Mouse (Mus musculus) B cell, adult 2 months (primary cell): ENCODE results near the gene Tgfb1.

ENCODE experiments used
- DNase-seq, 2 experiments: peaks; one replicate each; pipeline ENCODE4 v3.0.0; 2022

The Tgfb1 gene

DNA sequence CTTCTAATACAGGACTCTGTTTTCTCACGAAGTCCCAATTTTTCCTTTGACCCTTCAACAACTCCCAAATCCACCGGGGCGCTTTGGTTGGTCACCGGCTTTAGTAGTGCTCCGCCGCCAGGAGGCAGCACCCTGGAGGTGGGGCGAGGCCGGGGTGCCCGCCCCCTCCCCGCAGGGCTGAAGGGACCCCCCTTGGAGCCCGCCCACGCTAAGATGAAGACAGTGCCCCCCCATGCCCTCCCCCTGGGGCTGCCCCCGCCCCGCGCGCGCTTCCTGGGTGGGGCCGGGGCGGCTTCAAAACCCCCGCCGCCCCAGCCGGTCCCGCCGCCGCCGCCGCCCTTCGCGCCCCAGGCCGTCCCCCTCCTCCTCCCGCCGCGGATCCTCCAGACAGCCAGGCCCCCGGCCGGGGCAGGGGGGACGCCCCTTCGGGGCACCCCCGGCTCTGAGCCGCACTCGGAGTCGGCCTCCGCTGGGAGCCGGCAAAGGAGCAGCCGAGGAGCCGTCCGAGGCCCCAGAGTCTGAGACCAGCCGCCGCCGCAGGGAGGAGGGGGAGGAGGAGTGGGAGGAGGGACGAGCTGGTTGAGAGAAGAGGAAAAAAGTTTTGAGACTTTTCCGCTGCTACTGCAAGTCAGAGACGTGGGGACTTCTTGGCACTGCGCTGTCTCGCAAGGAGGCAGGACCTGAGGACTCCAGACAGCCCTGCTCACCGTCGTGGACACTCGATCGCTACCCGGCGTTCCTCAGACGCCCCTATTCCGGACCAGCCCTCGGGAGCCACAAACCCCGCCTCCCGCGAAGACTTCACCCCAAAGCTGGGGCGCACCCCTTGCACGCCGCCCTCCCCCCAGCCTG is at the start of gene Tgfb1:
Gene Tgfb1, plus strand, starts transcription at position 323 of the 852 bp plus-strand sequence.
- peak; percentile 90 to 91 for DNase-seq

DNA sequence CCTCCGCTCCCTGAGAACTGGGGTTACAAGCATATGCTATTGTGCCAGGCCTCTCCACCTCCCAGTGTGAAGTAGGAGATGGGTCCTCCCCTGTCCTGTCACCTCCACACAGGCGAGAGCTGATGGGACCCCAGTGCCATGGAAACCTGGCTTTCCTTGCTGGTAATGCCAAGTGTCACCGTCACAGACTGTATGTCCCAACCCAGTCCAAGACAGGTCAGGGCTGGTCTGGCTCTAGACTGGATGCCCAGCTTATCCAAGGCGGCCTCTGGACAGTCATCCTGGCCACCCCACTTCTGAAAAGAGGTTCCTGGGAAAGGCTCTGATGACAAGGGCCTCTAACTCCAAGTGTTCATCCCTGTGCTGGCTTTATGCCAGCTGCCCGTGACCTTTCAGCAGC is 49.7 kb upstream of the Tgfb1 start:
- DNase-seq: no peak

DNA sequence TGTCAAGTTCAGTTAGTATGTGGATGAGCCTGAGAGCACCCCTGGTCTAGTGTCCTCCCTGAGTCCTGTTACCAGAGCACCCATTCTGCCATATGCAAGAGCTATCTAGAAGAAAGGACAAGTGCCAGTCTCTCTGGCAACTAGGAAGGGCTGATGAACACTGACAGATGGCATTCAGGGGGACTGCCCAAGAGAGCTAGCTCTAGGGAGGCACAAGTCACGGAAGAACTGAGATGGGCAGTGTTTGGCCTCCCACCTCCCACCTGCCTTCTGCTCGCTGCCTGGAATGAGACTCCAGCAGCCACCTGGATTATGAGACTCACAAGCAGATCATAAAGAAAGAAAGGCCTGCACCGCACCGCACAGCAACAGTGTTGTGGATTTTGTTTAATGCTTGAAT is 47.0 kb upstream of the Tgfb1 start:
- DNase-seq: no peak

DNA sequence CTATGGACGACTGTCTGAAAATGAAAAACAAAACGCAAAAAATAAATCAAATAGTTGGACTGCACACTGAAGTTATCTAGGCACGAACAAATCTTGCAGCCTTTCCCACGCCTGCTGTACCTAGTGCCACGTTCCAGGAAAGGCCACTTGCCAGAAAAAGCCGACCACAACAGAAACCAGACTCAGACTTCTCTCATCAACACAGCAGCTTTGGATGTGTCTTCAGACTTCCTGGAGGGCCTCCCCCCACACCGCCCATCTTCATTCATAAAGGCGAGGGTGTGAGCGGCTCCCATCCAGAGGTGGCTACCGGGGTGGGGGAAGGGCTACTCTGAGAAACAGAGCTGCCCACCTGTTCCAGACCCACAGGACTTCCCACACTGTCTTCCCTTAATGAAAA is 42.7 kb upstream of the Tgfb1 start:
- peak in 1 of 2 experiments; percentile 36 for DNase-seq

DNA sequence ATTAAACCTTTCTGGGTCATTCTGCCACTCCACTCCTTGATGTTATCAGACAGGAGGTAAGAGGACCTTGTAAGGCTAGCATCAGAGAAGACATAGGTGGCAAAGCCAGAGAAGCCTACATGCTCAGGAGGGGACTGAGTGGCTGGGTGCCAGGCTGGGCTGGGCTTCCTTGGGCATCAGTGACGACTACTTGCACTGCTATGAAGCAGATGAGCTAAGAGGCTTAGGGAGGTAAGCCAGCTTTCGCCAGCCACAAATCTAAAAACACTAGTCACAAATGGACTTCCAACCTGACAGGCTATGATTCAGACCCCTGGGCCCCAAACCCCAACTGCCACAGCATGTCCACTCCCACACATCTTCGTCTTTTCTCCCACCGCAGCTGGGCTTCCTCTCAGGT is 42.2 kb upstream of the Tgfb1 start:
- no peak for DNase-seq

DNA sequence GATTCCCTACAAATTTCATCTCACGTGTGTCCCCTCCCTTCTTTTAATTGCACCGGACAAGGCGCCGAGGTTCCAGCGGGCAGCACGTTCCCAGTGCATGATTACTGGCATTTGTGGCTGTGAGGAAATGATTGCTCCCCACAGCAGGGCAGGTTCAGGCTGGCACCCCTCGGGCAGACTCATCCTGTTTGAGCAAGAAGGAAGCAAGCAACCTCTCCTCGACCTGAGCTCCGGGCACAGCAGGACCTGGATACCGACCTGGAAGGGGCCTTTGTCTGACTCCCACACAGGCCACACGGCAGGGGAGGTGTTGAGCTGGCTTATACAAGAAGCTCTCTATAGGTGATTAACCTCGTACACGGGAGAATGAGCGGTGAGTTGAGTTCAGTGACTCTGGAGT is 41.7 kb upstream of the Tgfb1 start:
- DNase-seq: no peak

DNA sequence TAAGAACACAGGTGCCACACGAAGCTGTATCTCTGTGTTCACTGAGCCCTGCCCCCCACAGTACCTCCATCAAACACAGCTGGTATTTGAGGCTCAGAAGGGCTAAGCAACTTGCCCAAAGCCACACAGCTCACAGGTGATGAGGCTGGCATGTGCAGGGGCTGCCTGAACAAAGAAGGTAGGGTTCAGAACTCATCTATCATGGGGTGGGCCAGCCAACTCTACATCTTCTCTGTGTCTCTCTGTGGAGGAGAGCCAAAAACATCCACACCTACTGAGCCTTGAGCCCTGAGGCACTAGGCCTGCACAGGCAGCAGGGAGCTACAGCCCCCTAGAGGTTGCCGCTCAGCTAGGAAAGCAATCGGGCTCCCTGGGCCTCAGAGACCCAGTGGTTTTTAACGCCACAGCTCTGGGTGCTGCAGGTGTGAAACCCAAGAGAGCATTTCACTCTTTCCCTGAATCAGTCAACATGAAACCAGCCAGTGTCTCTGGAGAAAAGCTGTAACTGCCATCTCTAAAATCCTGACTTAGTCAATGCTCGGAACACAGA is 39.2 kb upstream of the Tgfb1 start:
- peak; percentile 67 to 70 for DNase-seq

DNA sequence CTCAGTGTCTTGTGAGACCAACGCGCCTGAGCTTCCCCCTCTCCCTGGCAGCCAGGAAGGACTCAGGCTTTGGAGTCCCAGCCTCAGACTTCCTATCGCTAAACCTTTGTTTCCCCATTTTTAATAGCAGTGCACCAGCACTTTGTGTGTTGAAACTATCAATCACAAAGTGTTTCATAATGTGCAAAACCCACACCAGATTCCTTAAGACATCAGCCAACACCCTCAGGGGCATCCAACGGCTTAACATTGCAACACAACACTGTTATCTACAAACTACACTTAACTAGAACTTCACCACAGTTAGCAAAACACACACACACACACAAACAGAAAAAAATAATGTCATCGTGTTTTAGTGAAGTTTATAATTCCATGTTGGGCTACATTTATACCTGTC is 37.0 kb upstream of the Tgfb1 start:
- DNase-seq: no peak

DNA sequence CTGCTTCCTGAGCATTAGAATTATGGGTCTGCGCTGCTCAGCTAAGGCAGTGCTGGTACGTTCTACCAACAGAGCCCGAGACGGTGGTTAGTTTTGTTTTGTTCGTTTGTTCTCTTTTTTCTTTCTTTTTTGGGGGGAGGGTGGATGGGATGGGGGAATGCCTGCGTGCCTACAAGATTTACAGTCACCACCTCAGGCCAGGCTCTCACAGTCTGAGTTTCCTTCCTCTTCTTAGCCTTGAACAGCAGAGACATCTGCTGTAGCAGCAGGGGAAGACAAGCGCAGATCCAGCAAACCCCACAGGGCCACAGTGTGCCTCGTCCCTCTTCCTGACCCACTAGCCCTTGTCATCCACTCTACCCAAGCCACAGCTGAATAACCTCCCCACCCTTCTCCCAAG is 35.5 kb upstream of the Tgfb1 start:
- peak; percentile 71 to 76 for DNase-seq

DNA sequence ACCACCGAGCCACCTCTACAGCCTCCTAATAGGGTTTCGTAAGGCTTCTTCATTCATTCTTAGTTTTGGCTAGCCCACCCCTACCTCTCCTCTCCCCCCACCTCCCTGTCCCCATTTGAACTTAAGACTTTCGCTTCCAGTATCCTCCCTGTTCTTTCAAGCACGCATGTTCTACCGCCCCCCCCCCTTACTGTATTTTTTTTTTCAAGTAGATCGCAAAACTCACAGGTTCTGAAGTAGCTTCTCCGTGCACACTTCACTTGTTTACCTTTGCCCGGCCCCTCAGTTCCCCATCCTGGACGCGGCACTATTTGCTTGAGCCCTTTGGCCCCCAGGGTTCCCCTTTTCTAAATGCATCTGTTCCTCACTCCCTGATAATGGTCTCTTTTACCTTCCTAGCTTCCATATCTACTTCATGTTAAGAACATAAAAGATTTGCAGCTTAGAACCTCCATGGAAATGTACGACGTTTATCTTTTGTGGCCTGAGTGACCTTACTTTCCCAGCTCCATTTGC is 34.5 kb upstream of the Tgfb1 start:
- DNase-seq: peak; percentile 53 to 64

DNA sequence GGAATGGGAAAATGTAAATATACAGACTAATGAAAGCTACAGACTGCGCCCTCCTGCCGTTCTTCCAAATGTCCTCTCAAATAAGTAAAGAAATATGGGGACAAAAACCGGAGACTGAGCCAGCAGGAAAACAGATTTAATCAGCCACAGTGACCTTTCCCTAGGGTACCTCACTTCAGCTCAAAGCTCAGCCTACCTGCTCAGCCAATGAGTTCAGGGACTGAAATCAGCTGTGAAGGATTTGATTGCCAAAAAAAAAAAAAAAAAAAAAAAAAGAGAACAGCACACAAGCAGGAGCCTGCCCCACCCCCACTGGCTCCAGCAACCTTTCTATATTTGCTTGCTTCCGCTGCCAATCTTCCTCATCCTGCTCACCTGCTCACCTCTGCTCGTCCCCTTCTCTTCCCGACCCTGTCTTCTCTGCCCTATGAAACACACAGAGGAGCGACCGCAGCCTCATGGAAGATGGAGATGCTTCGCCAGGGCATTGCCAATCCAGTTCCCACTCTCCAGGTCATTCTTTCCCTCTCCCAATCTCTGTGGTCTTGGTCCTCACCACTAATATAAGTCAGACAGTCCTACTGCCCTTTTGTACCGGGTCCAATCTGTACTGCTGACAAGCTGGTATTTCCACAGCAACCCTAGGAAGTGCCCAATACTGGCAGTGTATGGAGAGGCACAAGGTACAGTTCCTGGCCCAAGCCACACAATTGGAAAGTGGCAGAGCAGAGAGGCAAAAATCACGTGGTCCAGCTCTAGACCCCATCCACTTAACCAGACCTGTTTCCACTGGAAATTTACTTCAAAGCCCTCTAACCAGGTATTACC is 31.0 kb upstream of the Tgfb1 start:
- no peak for DNase-seq

DNA sequence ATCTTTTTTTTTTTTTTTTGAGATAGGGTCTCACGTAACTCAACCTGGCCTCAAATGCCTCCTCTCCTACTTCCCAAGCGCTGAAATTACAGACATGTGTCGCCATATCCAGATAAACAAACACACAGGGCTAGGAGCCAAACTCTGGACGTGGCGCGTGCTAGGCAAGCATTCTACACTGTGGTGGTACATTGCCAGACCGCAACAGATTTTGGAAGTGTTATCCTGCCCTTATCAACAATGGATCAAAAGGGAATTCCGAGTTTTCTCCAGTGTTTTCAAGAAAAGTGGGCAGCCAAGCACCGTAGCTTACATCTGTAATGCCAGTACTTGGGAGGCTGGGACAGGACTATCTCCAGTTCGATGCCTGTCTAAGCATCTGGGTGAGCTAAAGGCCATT is 29.0 kb upstream of the Tgfb1 start:
- no peak for DNase-seq

DNA sequence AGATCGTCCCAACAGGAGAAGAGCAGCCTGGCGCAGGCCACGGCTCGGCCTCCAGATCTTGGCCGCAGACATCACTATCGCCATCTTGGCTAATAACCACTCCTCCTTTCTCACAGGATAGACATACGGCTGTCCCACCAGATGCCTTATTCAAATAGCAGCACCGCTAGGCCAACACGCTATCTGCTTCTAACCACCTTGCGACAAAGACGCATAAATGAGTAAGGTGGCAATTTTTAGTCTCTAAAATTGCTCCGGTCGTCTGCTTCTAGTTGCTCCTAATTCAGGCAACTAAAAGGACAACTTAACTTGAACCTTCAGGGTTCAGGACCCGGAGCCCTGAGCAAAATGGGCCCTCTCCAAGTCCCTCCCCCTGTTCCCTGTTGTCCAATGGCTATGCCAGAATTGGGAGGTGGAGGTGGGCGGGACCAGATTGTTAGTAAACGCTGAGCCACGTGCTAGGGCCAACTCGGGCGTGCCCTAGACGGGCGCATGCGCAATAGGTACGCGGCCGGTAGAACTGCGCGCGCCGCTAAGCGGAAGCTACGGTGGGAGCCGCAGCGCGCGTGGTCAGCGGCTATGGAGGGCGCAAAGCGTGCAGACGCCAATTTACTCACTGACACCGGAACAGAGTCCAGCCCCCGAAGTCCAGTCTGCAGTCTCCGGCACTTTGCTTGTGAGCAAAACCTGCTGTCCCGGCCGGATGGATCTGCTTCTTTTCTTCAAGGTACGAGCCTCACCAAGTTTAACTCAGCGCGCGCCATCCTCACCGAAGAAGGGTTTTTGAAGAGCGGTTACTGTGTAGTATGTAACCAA is 27.9 kb upstream of the Tgfb1 start, which contains the start of the genes Bckdha and Exosc5:
Gene Bckdha, minus strand, starts transcription at position 325 of the 816 bp plus-strand sequence.
Gene Exosc5, plus strand, starts transcription at position 508 of the 816 bp plus-strand sequence.
- peak; percentile 97 to 98 for DNase-seq

DNA sequence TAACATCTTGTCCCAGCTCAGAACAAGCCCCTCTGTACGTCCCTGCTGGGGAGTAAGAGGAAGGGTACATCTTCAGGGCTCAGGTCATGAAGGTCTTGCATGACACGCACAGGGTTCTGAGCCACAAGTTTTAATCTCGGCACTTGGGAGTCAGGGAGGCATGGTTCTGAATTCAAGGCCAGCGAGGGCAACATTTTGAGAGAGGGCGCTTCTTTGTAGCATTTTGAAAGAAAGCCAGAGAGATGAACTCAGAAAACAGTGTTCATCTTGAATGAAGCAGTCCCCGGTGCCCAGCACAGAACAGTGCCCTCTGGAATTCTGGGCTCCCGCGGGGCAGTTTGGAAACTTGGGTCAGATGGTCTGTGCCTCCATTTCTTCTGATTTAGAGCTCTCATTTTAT is 20.4 kb upstream of the Tgfb1 start:
- no peak for DNase-seq

DNA sequence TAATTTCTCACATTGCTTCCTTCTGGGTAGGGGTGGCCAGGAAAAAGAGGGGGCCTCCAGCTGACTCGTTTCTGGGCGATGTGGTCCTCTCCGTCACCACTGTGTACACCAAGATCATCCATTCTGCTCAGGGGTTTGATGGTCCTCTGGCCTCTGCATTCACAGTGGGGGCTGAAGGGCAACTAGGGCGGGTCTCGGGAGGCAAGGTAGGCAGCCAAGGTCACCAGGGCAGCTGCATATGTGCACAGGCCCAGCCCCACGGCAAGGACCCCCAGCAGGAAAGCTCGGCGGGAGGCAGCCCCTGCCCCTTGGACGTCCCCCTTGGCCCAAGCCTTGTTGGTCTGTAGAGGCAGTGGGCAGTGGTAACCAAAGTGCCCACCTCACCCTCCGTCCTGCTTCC is 17.6 kb upstream of the Tgfb1 start:
- no peak for DNase-seq

DNA sequence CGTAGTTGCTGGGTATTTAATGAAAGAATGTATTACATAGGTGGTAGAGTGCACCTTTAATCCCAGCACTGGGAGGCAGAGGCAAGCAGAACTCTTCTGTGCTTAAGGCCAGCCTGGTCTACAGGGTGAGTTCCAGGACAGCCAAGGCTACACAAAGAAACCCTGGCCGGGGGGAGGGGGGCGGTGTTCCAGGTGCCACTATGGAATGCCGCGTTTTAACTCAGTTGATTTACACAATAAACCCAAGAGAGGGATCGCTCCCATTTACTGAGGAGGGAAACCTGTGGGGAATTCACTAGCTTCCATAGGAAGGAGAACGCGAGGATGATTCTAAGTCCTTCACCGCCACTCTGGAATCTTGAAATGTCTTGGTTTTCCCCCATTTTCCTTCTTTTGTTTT is 17.2 kb upstream of the Tgfb1 start:
- DNase-seq: no peak

DNA sequence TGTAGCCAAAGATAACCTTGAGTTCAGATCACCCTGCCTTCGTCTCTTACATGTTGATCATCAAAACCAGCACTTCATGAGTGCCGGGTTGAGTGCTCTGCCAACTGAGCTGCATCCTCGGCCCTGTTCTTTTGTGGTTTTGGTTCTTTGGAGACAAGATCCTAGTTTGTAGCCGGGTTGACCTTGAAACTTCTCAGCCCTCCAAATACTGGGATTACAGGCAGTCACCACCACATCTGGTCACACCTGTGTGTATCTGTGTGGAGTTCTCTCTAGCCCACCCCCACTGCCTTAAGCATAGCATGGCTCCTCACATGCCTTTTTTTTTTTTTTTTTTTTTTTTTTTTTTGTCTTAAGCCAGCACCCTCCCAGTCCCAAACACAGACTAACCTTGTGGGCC is 16.7 kb upstream of the Tgfb1 start:
- DNase-seq: no peak

DNA sequence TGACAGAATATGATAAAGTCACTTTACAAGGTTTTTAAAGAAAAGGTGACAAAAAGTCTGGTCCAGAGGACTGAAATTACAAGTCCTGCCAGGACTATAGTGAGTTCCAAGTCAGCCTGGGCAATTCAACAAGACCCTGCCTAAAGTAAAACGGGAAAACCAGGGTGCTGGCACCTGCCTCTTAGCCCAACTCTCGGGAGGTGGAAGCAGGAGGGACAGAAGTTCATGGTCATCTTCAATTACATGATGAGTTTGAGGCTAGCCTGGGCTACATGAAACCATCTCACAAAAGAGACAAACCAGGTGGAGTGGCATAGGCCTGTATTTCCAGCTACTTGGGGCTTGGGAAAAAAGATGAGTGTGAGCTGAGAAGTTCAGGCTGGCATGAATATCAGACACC is 15.1 kb upstream of the Tgfb1 start:
- no peak for DNase-seq

DNA sequence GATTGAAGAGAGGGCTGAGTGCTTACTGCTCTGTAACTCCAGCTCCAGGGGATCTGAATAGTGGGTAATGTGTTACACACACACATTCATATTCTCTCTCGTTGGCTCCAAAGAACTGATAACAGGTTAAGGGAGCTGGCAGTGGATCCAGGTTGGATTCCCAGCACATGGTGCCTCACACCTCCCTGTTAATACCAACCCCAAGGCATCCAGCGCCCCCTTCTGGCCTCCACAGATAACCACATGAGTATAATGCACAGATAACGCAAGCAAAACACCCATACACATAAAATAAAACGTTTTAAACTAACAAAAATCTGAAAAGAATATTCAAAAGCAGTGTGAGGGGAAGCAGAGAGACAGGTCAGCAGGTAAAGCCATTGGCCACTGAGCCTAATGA is 14.4 kb upstream of the Tgfb1 start:
- DNase-seq: no peak

DNA sequence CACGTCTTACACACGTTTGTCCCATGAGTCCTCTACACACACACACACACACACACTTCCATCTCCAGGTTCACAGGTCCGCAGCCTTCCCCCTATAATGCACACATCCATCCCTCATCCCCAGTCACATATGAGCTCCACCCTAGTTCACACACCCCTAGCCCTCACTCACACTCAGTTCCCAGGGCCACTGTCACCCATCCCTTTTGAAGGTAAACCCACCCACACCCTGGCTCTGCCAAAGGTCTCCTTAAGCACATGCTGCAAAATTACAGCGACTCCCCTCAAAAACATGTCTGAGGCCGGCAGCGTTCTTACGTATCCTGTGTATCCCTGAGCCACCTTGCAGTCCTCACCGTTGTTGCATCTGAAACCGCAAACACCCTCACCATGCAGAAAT is 12.5 kb upstream of the Tgfb1 start:
- DNase-seq: no peak

DNA sequence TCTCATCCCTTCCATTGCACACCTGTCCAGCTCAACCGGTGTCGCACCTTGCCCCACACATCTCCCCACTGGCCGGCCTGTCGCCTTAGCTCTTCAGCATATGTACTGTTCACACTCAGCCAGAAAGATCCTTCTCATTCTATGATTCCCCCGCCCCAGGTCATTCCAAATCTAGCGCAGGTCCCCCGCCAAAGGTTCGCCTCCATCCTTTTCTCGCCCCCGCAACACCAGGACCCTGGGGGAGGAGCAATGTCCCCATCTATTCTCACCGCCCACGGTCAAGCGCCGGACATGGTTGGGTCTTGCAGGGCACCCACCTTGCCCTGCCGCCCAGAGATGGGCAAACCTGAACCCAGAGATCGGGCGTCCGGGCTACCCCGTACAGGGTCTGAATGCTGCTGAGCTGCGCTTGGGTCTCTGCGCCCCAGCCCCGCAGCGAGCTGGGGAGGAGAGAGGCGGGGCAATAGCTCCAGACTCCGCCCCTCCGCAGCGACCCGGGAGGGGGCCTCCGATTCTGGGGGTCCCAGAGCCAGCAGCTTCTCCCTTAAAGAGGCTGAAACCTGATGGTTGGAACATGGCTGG is 12.0 kb upstream of the Tgfb1 start, which contains the start of gene Tmem91:
Gene Tmem91, minus strand, starts transcription at position 448 of the 582 bp plus-strand sequence.
- peak; percentile 14 to 25 for DNase-seq

DNA sequence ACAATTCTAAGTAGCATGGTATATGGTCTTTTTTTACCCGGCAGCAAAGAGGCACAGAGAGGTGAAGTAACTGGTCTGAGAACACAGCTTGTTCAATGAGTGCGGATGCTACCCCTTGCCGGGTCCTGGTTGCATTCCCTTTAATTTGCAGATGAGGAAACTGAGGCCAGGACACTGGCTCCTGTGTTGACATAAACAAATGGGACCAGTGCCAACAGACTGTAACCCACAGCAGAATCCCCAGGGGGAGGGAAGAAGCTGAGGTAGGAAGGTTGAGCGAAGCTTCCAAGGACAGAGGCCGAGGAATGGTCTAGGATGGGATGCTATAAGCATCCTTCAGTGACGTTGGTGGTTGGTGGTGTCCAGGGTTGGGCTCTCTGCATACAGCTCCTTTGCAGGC is 11.4 kb upstream of the Tgfb1 start:
- DNase-seq: no peak
